Mouse (Mus musculus) heart, adult 9 months (tissue): Measurements from ENCODE around the gene Acap2.

Source experiments
- DNase-seq, 2 experiments: peaks; one replicate each; pipeline ENCODE4 v3.0.0; 2022; ENCODE audit warnings: low spot score in 2 of 2

Gene Acap2

GRCm38 (mm10) chr16:31047186-31047898 is 153.7 kb downstream of the Acap2 start:
- DNase-seq = no peak

GRCm38 (mm10) chr16:31046217-31046659 is 154.8 kb downstream of the Acap2 start:
- no peak for DNase-seq

GRCm38 (mm10) chr16:31045211-31045610 is 155.8 kb downstream of the Acap2 start:
- DNase-seq = no peak

GRCm38 (mm10) chr16:31043136-31043535 is 157.9 kb downstream of the Acap2 start:
- DNase-seq = no peak
